Mouse (Mus musculus) CH12.LX (cell line): ENCODE results near the gene Mansc1. TPM values are rescaled to one million over a fixed set of nuclear protein-coding genes. Genes with fewer than 3 reads are reported as not detected.
A peak's percentile ranks its signal among the peaks of the same experiment; 100 is the strongest.

ENCODE experiments used
- DNase-seq: peaks from one replicate; pipeline ENCODE4 v3.0.0-alpha.2; 2013; ENCODE audit errors: extremely low read depth
- H3K27ac ChIP-seq: 2 replicates; pipeline ENCODE4 v1.5.1; 2012; ENCODE audit warnings: low read depth, mild to moderate bottlenecking, control low read depth, moderate library complexity; ENCODE audit not compliant: insufficient read depth
- H3K27me3 ChIP-seq: replicated peaks from 2 replicates; pipeline ENCODE3; 2012; ENCODE audit warnings: inconsistent platforms
- H3K36me3 ChIP-seq, 2 experiments: replicated peaks in 1 of 2; 2 replicates each; pipeline versions ENCODE3 to v1.6.1; 2012; ENCODE audit warnings: inconsistent platforms in 1 of 2, low read length in 1 of 2, mild to moderate bottlenecking in 1 of 2, mixed read lengths in 1 of 2, moderate library complexity in 1 of 2; ENCODE audit not compliant: control insufficient read depth in 1 of 2, insufficient read depth in 1 of 2
- H3K4me1 ChIP-seq, 2 experiments: 2 replicates each; pipeline ENCODE4 v1.6.1; 2012; ENCODE audit warnings: inconsistent platforms in 1 of 2, moderate library complexity in 1 of 2; ENCODE audit not compliant: insufficient read depth in 2 of 2, control insufficient read depth in 1 of 2
- H3K4me2 ChIP-seq: 2 replicates; pipeline ENCODE4 v1.6.1; 2012; ENCODE audit warnings: low read depth, mild to moderate bottlenecking, control low read depth; ENCODE audit not compliant: poor library complexity, insufficient read depth, severe bottlenecking
- H3K4me3 ChIP-seq, 3 experiments: fragments of 150-350 bp in 1 of 3; sonication (generic) in 1 of 3; replicated peaks in 1 of 3; 2 replicates each; pipeline versions ENCODE3 to v1.5.1; 2011 to 2012; ENCODE audit warnings: low read depth in 2 of 3, low read length in 2 of 3, mild to moderate bottlenecking in 2 of 3, moderate library complexity in 2 of 3, control low read depth in 1 of 3, improper control_type of control experiment in 1 of 3, inconsistent platforms in 1 of 3, mixed read lengths in 1 of 3; ENCODE audit not compliant: poor library complexity in 1 of 3
- H3K79me2 ChIP-seq: replicated peaks from 2 replicates; pipeline ENCODE4 v1.6.1; 2012; ENCODE audit warnings: mild to moderate bottlenecking, moderate library complexity; ENCODE audit not compliant: control insufficient read depth, poor library complexity, insufficient read depth, severe bottlenecking; ENCODE audit errors: extremely low read depth
- H3K9ac ChIP-seq: 2 replicates; pipeline ENCODE4 v1.6.1; 2012; ENCODE audit warnings: low read depth, mild to moderate bottlenecking, control low read depth, moderate library complexity; ENCODE audit not compliant: insufficient read depth
- H3K9me3 ChIP-seq: replicated peaks from 2 replicates; pipeline ENCODE3; 2012; ENCODE audit warnings: low read length, inconsistent platforms, mixed read lengths
- CHD1 ChIP-seq: IDR thresholded peaks from 2 replicates; pipeline ENCODE4 v1.6.1; 2012; ENCODE audit warnings: low read depth, low read length, improper control_type of control experiment, inconsistent platforms
- CTCF ChIP-seq, 2 experiments: IDR thresholded peaks in 1 of 2; conservative IDR thresholded peaks in 1 of 2; 2 replicates each; pipeline ENCODE4 v1.5.1; 2011 to 2012; ENCODE audit warnings: low read depth in 2 of 2, low read length in 2 of 2, improper control_type of control experiment in 1 of 2, inconsistent platforms in 1 of 2, mild to moderate bottlenecking in 1 of 2, moderate library complexity in 1 of 2
- E2F4 ChIP-seq: IDR thresholded peaks from 2 replicates; pipeline ENCODE4 v1.6.1; 2011; ENCODE audit warnings: low read depth, low read length, improper control_type of control experiment; ENCODE audit not compliant: insufficient replicate concordance
- EP300 ChIP-seq: IDR thresholded peaks from 2 replicates; pipeline ENCODE4 v1.6.1; 2011; ENCODE audit warnings: low read length, improper control_type of control experiment
- ETS1 ChIP-seq: conservative IDR thresholded peaks from 2 replicates; pipeline ENCODE4 v1.6.1; 2012; ENCODE audit warnings: low read depth, mild to moderate bottlenecking, inconsistent platforms, low read length, improper control_type of control experiment, moderate library complexity
- GABPA ChIP-seq: IDR thresholded peaks from 2 replicates; pipeline ENCODE4 v1.6.1; 2012; ENCODE audit warnings: low read depth, low read length, improper control_type of control experiment, inconsistent platforms; ENCODE audit not compliant: insufficient replicate concordance
- JUND ChIP-seq: conservative IDR thresholded peaks from 2 replicates; pipeline ENCODE4 v1.6.1; 2011; ENCODE audit warnings: low read depth, low read length, improper control_type of control experiment
- KAT2A ChIP-seq: IDR thresholded peaks from 2 replicates; pipeline ENCODE4 v1.6.1; 2012; ENCODE audit warnings: low read length, improper control_type of control experiment, inconsistent platforms; ENCODE audit not compliant: insufficient replicate concordance
- MAFK ChIP-seq: IDR thresholded peaks from 2 replicates; pipeline ENCODE4 v1.6.1; 2011; ENCODE audit warnings: low read length, improper control_type of control experiment; ENCODE audit not compliant: insufficient replicate concordance
- MAX ChIP-seq: IDR thresholded peaks from 2 replicates; pipeline ENCODE4 v1.6.1; 2011; ENCODE audit warnings: low read length, improper control_type of control experiment
- MAZ ChIP-seq: IDR thresholded peaks from 2 replicates; pipeline ENCODE4 v1.6.1; 2012; ENCODE audit warnings: low read depth, mild to moderate bottlenecking, inconsistent platforms, low read length, improper control_type of control experiment, moderate library complexity
- MEF2A ChIP-seq: IDR thresholded peaks from 2 replicates; pipeline ENCODE4 v1.6.1; 2014; ENCODE audit warnings: low read depth, mild to moderate bottlenecking, inconsistent platforms, low read length, improper control_type of control experiment, borderline replicate concordance
- MYC ChIP-seq: IDR thresholded peaks from 2 replicates; pipeline ENCODE4 v1.6.1; 2011; ENCODE audit warnings: low read depth, mild to moderate bottlenecking, improper control_type of control experiment, low read length
- NRF1 ChIP-seq: IDR thresholded peaks from 2 replicates; pipeline ENCODE4 v1.6.1; 2014; ENCODE audit warnings: low read depth, mild to moderate bottlenecking, inconsistent platforms, low read length, improper control_type of control experiment, moderate library complexity
- PAX5 ChIP-seq: IDR thresholded peaks from 2 replicates; pipeline ENCODE4 v1.6.1; 2012; ENCODE audit warnings: low read length, inconsistent platforms, mixed read lengths
- POLR2A ChIP-seq: IDR thresholded peaks from 2 replicates; pipeline ENCODE4 v1.6.1; 2011; ENCODE audit warnings: low read depth, mild to moderate bottlenecking, improper control_type of control experiment, low read length
- POLR2AphosphoS2 ChIP-seq: IDR thresholded peaks from 2 replicates; pipeline ENCODE4 v1.6.1; 2011; ENCODE audit warnings: low read depth, low read length, improper control_type of control experiment
- RAD21 ChIP-seq: IDR thresholded peaks from 2 replicates; pipeline ENCODE4 v1.6.1; 2011; ENCODE audit warnings: low read depth, mild to moderate bottlenecking, low read length, improper control_type of control experiment, moderate library complexity
- SIN3A ChIP-seq: IDR thresholded peaks from 2 replicates; pipeline ENCODE4 v1.6.1; 2012; ENCODE audit warnings: low read length, improper control_type of control experiment, inconsistent platforms
- SMC3 ChIP-seq: IDR thresholded peaks from 2 replicates; pipeline ENCODE4 v1.6.1; 2011; ENCODE audit warnings: low read depth, low read length, improper control_type of control experiment
- TCF12 ChIP-seq: IDR thresholded peaks from 2 replicates; pipeline ENCODE4 v1.6.1; 2014; ENCODE audit warnings: low read depth, mild to moderate bottlenecking, inconsistent platforms, low read length, improper control_type of control experiment
- UBTF ChIP-seq: IDR thresholded peaks from 2 replicates; pipeline ENCODE4 v1.6.1; 2012; ENCODE audit warnings: low read depth, mild to moderate bottlenecking, inconsistent platforms, low read length, improper control_type of control experiment, moderate library complexity
- USF1 ChIP-seq: IDR thresholded peaks from 2 replicates; pipeline ENCODE4 v1.6.1; 2014; ENCODE audit warnings: low read depth, mild to moderate bottlenecking, inconsistent platforms, low read length, improper control_type of control experiment
- ZC3H11A ChIP-seq: IDR thresholded peaks from 2 replicates; pipeline ENCODE4 v1.6.1; 2012; ENCODE audit warnings: low read depth, mild to moderate bottlenecking, inconsistent platforms, low read length, improper control_type of control experiment
- ZKSCAN1 ChIP-seq: IDR thresholded peaks from 2 replicates; pipeline ENCODE4 v1.6.1; 2012; ENCODE audit warnings: low read depth, inconsistent platforms, low read length, improper control_type of control experiment, borderline replicate concordance
- ZMIZ1 ChIP-seq: IDR thresholded peaks from 2 replicates; pipeline ENCODE4 v1.6.1; 2012; ENCODE audit warnings: low read depth, mild to moderate bottlenecking, inconsistent platforms, low read length, improper control_type of control experiment
- dilution Hi-C: fragments of 300-500 bp; cut with MboI; formaldehyde crosslinking; loops from 2 replicates; pipeline ENCODE4 v1.14.3; 2020; ENCODE audit warnings: low sequenced_read_pairs; ENCODE audit not compliant: extremely low pct_unique_long_range_greater_than_20kb, extremely low pct_ligation_motif_present
- in situ Hi-C: fragments of 300-500 bp; cut with MboI; formaldehyde crosslinking; loops from 3 replicates; pipeline ENCODE4 v1.14.3; 2019; ENCODE audit warnings: low sequenced_read_pairs, low pct_ligation_motif_present, low pct_unique_long_range_greater_than_20kb, mixed read lengths
- polyA plus RNA-seq: library from polyadenylated mRNA; unstranded; fragments of >175 nt; gene quantifications from 2 replicates; pipeline ENCODE4 v1.2.1, GENCODE M21; 2012; ENCODE audit warnings: low read depth; ENCODE audit not compliant: insufficient read length
- total RNA-seq, 2 experiments: library from RNA; depleted of rRNA; stranded (reverse); fragments of 300-350 nt in 1 of 2; fragments of >200 nt in 1 of 2; gene quantifications; 2 replicates each; pipeline ENCODE4 v1.2.3; 2012 to 2014

Gene Mansc1
- total and polyA plus RNA-seq, 3 experiments, result not detected

DNA sequence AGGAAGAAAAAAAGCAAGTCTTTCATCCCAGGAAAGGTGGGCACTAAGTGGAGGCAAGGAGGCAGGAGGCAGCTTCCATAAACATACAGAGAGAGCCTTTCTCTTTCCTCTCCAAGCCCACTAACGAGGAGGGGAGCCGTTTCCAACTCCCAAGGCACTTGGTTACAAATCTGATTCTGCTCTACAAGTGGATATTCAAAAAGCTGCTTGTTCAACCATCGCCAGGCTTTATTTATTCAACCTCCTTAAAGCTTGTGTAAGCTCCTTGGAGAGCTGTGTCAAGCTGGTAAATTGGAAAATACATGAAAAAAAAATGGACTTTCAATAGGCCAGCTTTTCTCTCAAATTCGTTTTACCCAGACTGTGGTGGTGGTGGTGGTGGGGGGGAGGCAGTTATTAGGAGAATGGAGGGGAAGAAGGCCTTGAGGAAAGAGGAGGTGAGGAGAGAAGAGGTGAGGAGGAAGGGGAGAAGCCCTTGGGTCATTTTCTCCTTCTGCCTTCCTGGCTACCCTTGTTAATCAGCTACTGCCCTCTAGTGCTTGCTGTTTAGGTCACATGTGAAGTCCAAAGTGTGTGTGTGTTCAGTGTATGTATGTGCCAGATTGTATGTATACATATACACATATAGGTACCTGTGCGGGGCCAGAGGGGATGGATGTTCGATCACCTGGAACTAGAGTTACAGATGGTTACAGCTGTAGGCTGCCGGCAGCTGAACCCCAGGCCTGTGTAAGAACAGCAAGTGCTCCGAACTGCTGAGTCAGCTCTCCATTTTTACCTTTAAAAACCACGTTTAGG, 25.1 kb downstream of the Mansc1 start (continued):
- TF ChIP-seq SIN3A, result no peak
- TF ChIP-seq KAT2A, result no peak
- TF ChIP-seq PAX5, result no peak
- TF ChIP-seq RAD21, result peak; percentile 88
- TF ChIP-seq ZKSCAN1, result no peak
- TF ChIP-seq JUND, result no peak
- no peak for TF ChIP-seq UBTF
- TF ChIP-seq USF1, result peak; percentile 33
- peak; percentile 28; the same call in 1 of the 2 replicates for TF ChIP-seq ZC3H11A
- no peak for TF ChIP-seq POLR2A
- TF ChIP-seq EP300, result no peak
- TF ChIP-seq ETS1, result no peak
- TF ChIP-seq CTCF (conservative IDR thresholded peaks at IDR 0.05 in 1 of 2, IDR thresholded peaks at IDR 0.05 in 1 of 2; ENCODE audit: low read depth in 2 of 2, low read length in 2 of 2), result peak; percentile 42 to 87; a peak in 3 of 4 replicates

DNA sequence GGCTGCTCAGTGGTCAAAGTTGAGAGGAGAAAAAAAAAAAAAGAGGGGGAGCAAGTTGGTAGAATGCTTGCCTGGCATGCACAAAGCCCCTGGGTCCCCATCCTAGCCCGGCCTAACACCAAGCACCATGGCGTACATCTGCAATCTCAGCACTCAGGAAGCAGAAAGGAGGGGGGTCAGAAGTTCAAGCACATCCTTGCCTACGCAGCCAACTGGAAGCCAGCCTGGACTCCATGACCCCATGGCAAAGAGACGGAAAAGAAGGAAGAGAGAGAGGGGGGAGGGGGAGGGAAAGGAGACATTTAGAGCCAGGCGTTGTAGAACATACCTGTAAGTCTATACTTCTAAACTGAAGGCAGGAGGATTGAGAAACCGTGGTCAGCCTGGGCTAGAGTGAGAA, 25.7 kb downstream of the Mansc1 start:
- Histone ChIP-seq H3K9me3 (no peaks in the 10 kb centered on the region), H3K9ac (no peak overlapping the region), H3K36me3 (no peaks in the 10 kb centered on the region), H3K4me3 (no peak overlapping the region), H3K4me1 (peaks cover 0 to 17% of the 10 kb centered on the region in 2 experiments; a peak in 3 of 4 replicates), H3K27ac (no peak overlapping the region), H3K27me3 (no peaks in the 10 kb centered on the region), H3K79me2 (no peaks in the 10 kb centered on the region), H3K4me2 (no peak overlapping the region)
- no peak for DNase-seq
- no peak for TF ChIP-seq MAFK
- no peak for TF ChIP-seq ETS1
- TF ChIP-seq MAX, result no peak
- dilution Hi-C loops, result no loop called here
- in situ Hi-C loops, result loop anchor here (25.0 kb wide), 1 partner anchor 644 kb away; no protein-coding TSS in a partner anchor

DNA sequence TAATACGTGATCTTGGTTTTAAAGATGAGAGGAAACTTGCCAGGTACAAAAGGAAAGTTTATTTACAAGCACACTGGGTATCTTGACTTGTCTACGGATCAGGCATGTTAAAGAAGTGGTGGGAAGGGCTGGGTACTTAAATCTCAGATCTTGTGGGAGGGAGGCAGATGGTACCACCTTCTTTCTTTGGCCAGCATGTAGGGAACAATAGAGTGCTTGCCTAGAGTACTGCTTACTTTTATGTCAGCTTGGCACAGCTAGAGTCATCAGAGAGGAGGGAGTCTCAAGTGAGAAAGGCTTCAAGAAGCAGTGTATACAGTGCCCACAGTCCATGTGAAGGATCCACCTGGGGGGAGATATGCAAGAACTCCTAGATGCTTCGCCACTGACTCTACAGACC, 27.1 kb downstream of the Mansc1 start:
- no peak overlapping the region for H3K4me3 ChIP-seq
- in situ Hi-C loops, result loop anchor here (25.0 kb wide), 1 partner anchor 643 kb away; no protein-coding TSS in a partner anchor
- no peak for DNase-seq
- H3K27me3 ChIP-seq, result no peaks in the 10 kb centered on the region
- no peak overlapping the region for H3K9ac ChIP-seq
- H3K27ac ChIP-seq, result no peak overlapping the region
- H3K79me2 ChIP-seq, result no peaks in the 10 kb centered on the region
- H3K36me3 ChIP-seq, result no peaks in the 10 kb centered on the region
- TF ChIP-seq RAD21, result no peak
- TF ChIP-seq SMC3, result no peak
- no peak for TF ChIP-seq POLR2A
- no peak for TF ChIP-seq ETS1
- no peak for TF ChIP-seq MAZ
- no peak for TF ChIP-seq MYC
- no peak for TF ChIP-seq CHD1
- TF ChIP-seq MEF2A, result no peak
- TF ChIP-seq NRF1, result no peak
- TF ChIP-seq E2F4, result no peak
- TF ChIP-seq ZMIZ1, result no peak
- no peak for TF ChIP-seq TCF12
- TF ChIP-seq POLR2AphosphoS2, result no peak
- TF ChIP-seq GABPA, result no peak
- no peak for TF ChIP-seq EP300
- TF ChIP-seq ZC3H11A, result no peak
- TF ChIP-seq PAX5, result no peak
- TF ChIP-seq JUND, result no peak
- TF ChIP-seq MAFK, result no peak
- TF ChIP-seq MAX, result no peak
- H3K4me1 ChIP-seq, result peaks cover 0 to 14% of the 10 kb centered on the region in 2 experiments; a peak in 3 of 4 replicates
- H3K9me3 ChIP-seq, result no peaks in the 10 kb centered on the region
- no peak overlapping the region for H3K4me2 ChIP-seq
- dilution Hi-C loops, result no loop called here
